Mouse (Mus musculus) neural tube, embryonic 14.5 days (tissue): ENCODE data around the gene Ebf3. TPM values are rescaled to one million over a fixed set of nuclear protein-coding genes. Genes with fewer than 3 reads are reported as not detected.

Source experiments
- ATAC-seq: fragments of 200-750 bp; cut with Nextera tagmentation; 2 replicates; pipeline ENCODE4 v1.8.0; 2017; ENCODE audit warnings: low read depth, mild to moderate bottlenecking, moderate TSS enrichment, moderate library complexity
- H3K27ac ChIP-seq: fragments of 300-500 bp; sonication (generic); 2 replicates; pipeline ENCODE4 v1.5.1; 2014; ENCODE audit warnings: low read depth, mild to moderate bottlenecking, control low read depth, low read length, moderate library complexity, mixed read lengths
- H3K27me3 ChIP-seq: fragments of 300-500 bp; sonication (generic); 2 replicates; pipeline ENCODE4 v1.6.1; 2014; ENCODE audit warnings: low read length; ENCODE audit not compliant: control insufficient read depth, insufficient read depth
- H3K36me3 ChIP-seq: fragments of 300-500 bp; sonication (generic); 2 replicates; pipeline ENCODE4 v1.6.1; 2014; ENCODE audit warnings: low read length, mixed read lengths; ENCODE audit not compliant: control insufficient read depth, insufficient read depth
- H3K4me1 ChIP-seq: fragments of 300-500 bp; sonication (generic); 2 replicates; pipeline ENCODE4 v1.6.1; 2014; ENCODE audit warnings: low read length; ENCODE audit not compliant: control insufficient read depth, insufficient read depth
- H3K4me2 ChIP-seq: fragments of 300-500 bp; sonication (generic); 2 replicates; pipeline ENCODE4 v1.6.1; 2014; ENCODE audit warnings: mild to moderate bottlenecking, low read depth, low read length, control low read depth
- H3K4me3 ChIP-seq: fragments of 300-500 bp; sonication (generic); 2 replicates; pipeline ENCODE4 v1.5.1; 2014; ENCODE audit warnings: low read depth, low read length, control low read depth, mixed read lengths
- H3K9ac ChIP-seq: fragments of 300-500 bp; sonication (generic); replicated peaks from 2 replicates; pipeline ENCODE4 v1.6.1; 2014; ENCODE audit warnings: low read depth, mild to moderate bottlenecking, control low read depth, low read length, mixed read lengths
- H3K9me3 ChIP-seq: fragments of 300-500 bp; sonication (generic); 2 replicates; pipeline ENCODE4 v1.6.1; 2016; ENCODE audit warnings: low read length; ENCODE audit not compliant: control insufficient read depth
- WGBS: fragments of 180-500 bp; shearing (Covaris S2); extraction: QIAGEN DNeasy Blood & Tissue Kit; methylation state at CpG from one replicate; pipeline ENCODE4 v1.1.7; 2014; 5-methylcytosine and 5-hydroxymethylcytosine counted together
- polyA plus RNA-seq: library from polyadenylated mRNA; unstranded; fragments of >200 nt; fragmentation: Nextera tagmentation; extraction: Ambion mirVana; gene quantifications from 2 replicates; pipeline ENCODE4 v1.2.1, GENCODE M21; 2014

Gene Ebf3
- polyA plus RNA-seq, 1 experiment from 2014 or later = 46.9 TPM

GRCm38 (mm10) chr7:137172278-137172677, 142.0 kb downstream of the Ebf3 start:
- Histone ChIP-seq H3K27me3 (no peaks in the 10 kb centered on the region), H3K27ac (no peak overlapping the region), H3K4me1 (no peaks in the 10 kb centered on the region), H3K36me3 (no peaks in the 10 kb centered on the region), H3K9me3 (no peaks in the 10 kb centered on the region; the same call in 1 of the 2 replicates), H3K9ac (no peak overlapping the region), H3K4me2 (no peak overlapping the region), H3K4me3 (no peak overlapping the region)
- 25% methylated on average over 9 of the region's 9 CpGs for WGBS
- no peak for ATAC-seq

DNA sequence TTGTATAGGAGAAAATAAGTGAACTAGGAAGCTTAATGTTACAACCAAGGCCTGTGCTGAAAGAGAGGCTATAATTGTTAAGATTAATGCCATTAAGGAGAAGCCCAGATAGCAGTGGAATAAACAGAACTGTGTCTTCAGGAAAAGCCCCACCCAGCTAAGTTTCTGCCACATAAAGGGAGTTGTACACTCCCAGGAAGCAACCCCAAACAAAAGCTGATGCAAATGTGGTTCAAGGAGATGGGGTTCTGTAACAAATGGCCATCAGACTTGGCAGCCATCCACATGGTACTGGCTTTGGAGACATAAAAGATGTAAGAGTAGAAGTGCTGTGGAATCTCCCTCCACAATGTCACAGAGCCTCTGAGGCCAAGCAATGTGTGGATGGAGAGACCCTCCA, 155.2 kb downstream of the Ebf3 start:
- no peaks in the 10 kb centered on the region for H3K9me3 ChIP-seq
- no peaks in the 10 kb centered on the region for H3K36me3 ChIP-seq
- H3K4me1 ChIP-seq = no peaks in the 10 kb centered on the region
- no peak overlapping the region for H3K9ac ChIP-seq
- H3K27ac ChIP-seq = no peak overlapping the region
- H3K4me2 ChIP-seq = no peak overlapping the region
- no peak overlapping the region for H3K4me3 ChIP-seq
- ATAC-seq = no peak
- no peaks in the 10 kb centered on the region for H3K27me3 ChIP-seq

DNA sequence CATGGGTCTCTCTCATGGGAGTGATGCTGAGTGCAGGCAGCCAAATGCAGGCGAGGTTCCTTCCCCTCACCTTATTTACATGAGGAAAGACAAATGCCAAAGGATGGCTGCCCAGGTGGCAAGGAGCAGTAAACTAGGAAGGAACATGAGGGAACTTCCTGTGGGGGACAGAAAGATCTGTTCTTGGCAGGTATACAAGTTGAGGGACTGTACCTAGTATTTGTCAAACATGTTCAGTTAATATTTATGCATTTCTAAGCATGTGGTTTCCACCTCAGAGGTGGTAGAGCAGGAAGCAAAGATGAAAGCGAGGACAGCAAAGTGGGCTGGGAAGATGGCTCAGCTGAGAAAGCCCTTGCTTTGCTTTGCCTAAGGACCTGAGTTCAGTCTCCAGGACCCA, 159.6 kb downstream of the Ebf3 start:
- Histone ChIP-seq H3K4me3 (no peak overlapping the region), H3K9ac (no peak overlapping the region), H3K27ac (no peak overlapping the region), H3K9me3 (no peaks in the 10 kb centered on the region), H3K4me2 (no peak overlapping the region), H3K27me3 (no peaks in the 10 kb centered on the region), H3K36me3 (no peaks in the 10 kb centered on the region), H3K4me1 (peaks cover 3% of the 10 kb centered on the region; the same call in 1 of the 2 replicates)
- no peak for ATAC-seq
- 61% methylated on average over 2 of the region's 2 CpGs for WGBS

GRCm38 (mm10) chr7:137151854-137152253, 162.4 kb downstream of the Ebf3 start:
- Histone ChIP-seq H3K36me3 (no peaks in the 10 kb centered on the region), H3K9me3 (no peaks in the 10 kb centered on the region), H3K27me3 (no peaks in the 10 kb centered on the region), H3K4me1 (peaks cover 21% of the 10 kb centered on the region), H3K4me3 (no peak overlapping the region), H3K27ac (no peak overlapping the region), H3K9ac (no peak overlapping the region), H3K4me2 (no peak overlapping the region)
- whole genome bisulfite sequencing = 87% methylated on average over 2 of the region's 2 CpGs
- ATAC-seq = no peak

DNA sequence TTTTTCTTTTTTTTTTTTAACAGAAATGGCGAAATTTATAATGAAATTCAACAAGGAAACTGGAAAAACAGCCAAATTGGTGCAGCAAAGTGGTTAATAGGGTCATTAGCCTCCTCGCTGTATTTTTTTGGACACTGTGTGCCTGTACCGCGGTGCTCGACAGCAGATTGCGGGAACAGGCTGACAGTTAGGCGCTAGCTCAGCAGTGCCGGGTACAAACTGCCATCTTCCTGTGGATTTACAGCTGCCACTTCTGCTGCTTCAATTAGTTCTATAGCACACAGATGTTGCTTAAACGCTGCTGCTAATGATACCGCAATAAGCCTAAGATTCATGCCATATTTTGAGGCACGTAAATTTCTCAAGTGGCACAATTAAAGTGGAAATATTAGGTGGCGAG, 167.1 kb downstream of the Ebf3 start:
- Histone ChIP-seq H3K27me3 (no peaks in the 10 kb centered on the region), H3K4me1 (peaks cover 26% of the 10 kb centered on the region), H3K9ac (no peak overlapping the region), H3K27ac (no peak overlapping the region; the same call in 1 of the 2 replicates), H3K36me3 (no peaks in the 10 kb centered on the region), H3K4me3 (no peak overlapping the region), H3K9me3 (no peaks in the 10 kb centered on the region), H3K4me2 (no peak overlapping the region)
- 30% methylated on average over 12 of the region's 12 CpGs for WGBS
- no peak for ATAC-seq

Other genes with a start within 250 kb of the Ebf3 start
- gene 9430038I01Rik, start 96.3 kb upstream of the Ebf3 start, polyA plus RNA-seq = 15.4 and 19.3 TPM in 2 replicates
- 283 TPM in 2 replicates for gene Glrx3, start 123.2 kb upstream of the Ebf3 start, polyA plus RNA-seq